ENCODE assay signal across 8 mouse cellular contexts in the genomic region with DNA sequence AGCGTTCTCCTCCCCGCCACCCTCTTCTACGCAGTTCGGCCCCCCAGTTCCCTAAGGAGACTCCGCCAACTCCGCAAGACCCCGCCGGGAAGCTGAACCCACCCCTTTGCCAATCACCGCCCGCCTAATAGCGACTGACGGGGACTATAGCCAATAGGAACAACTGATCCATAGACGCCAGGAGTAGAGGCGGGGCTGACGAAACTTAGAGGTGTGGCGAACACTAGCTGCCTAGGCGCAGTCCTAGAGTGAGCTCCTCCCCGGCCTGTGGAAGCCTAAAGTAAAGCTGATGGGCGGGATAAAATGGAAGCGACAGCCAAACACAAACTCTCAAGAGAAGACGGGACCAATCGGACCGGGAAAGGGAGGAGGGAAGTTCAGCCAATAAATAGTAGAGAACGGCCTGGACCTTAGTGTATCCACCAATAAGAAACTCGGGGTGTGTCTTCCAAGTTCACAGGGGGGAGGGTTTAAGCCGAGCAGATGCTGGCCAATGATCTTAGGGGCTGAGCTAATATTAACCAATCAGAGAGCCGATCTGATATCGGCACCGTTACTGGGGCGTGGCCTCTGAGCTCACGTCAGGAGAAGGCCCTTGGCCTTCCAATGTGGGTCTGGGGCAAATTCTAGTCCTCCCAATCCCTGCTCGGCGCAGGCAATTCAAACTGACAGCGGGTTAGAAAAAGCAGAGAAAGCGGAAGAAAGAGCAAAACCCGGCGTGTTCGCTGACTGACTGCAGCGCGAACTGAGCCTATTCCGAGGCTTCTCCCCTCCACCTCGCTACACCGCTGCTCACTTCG. TPM values are rescaled to one million over a fixed set of nuclear protein-coding genes. Genes with fewer than 3 reads are reported as not detected.
A peak's percentile ranks its signal among the peaks of the same experiment; 100 is the strongest.
DNase-seq lines count a peak whose midpoint lies in the region; ATAC-seq lines count a peak whose summit lies in the region.

Gene Srgap2 (minus strand): TSS at position 72 of the 800 bp plus-strand sequence.
Gene Fam72a (plus strand): TSS at position 623 of the 800 bp plus-strand sequence.

- H3K4me1 ChIP-seq in hindbrain, embryonic 14.5 days (replicated peaks; ENCODE audit: control insufficient read depth, insufficient read depth, low read length), result peaks cover 31% of the 10 kb centered on the region

- peak within 1 kb of the TSS; percentile 75 for H3K9ac ChIP-seq in hindbrain, embryonic 14.5 days

- peak within 1 kb of the TSS; percentile 95 for H3K4me2 ChIP-seq in hindbrain, embryonic 14.5 days (replicated peaks)

- no peaks in the 10 kb centered on the region for H3K27me3 ChIP-seq in hindbrain, embryonic 14.5 days (ENCODE audit: control insufficient read depth, insufficient read depth, low read length)

- H3K9me3 ChIP-seq in hindbrain, embryonic 14.5 days (ENCODE audit: control insufficient read depth, low read length), result no peaks in the 10 kb centered on the region

- H3K4me3 ChIP-seq in hindbrain, embryonic 14.5 days (replicated peaks; ENCODE audit: low read length), result peak within 1 kb of the TSS; percentile 66

- DNase-seq in R1 (ENCODE audit: low read depth, low spot score), result peak; percentile 100
- DNase-seq in cerebellum, postnatal 25 days, result peak; percentile 97 to 98
- peak; percentile 98 for DNase-seq in frontal cortex, postnatal 25 days (ENCODE audit: low spot score in 2 of 2)
- DNase-seq in hindbrain, embryonic 14.5 days (ENCODE audit: low spot score), result peak; percentile 98
- peak; percentile 99 for DNase-seq in layer of hippocampus, postnatal 36 days
- peak; percentile 100 for DNase-seq in lung, postnatal 36 days
- DNase-seq in retina, postnatal 1 day, result peak; percentile 100
- peak; percentile 96 to 98 for DNase-seq in urinary bladder, adult 18-20 months (ENCODE audit: low spot score in 2 of 2)

- H3K36me3 ChIP-seq in hindbrain, embryonic 14.5 days (replicated peaks; ENCODE audit: control insufficient read depth, insufficient read depth), result no peaks in the 10 kb centered on the region

- H3K27ac ChIP-seq in hindbrain, embryonic 14.5 days, result peak within 1 kb of the TSS; percentile 91

- WGBS in hindbrain, embryonic 14.5 days, result under 1% methylated on average over 44 of the region's 44 CpGs

- ATAC-seq in hindbrain, embryonic 14.5 days (ENCODE audit: low FRiP score), result peak; percentile 98

RNA-seq across cellular contexts. Expression of gene Srgap2, which starts in this region (rescaled TPM):
- 33.6 and 35.3 TPM in 2 replicates for polyA plus RNA-seq in hindbrain, embryonic 14.5 days (2014; fragmentation: Nextera tagmentation; extraction: Ambion mirVana)
- 10 to 100 TPM; 75.2 to 89.9 TPM for total RNA-seq in layer of hippocampus, postnatal 36 days (2021)

RNA-seq across cellular contexts. Expression of gene Fam72a, which starts in this region (rescaled TPM):
- 0.91 and 1.4 TPM in 2 replicates for polyA plus RNA-seq in hindbrain, embryonic 14.5 days (2014; fragmentation: Nextera tagmentation; extraction: Ambion mirVana)
- total RNA-seq in layer of hippocampus, postnatal 36 days (2021), result 1 to 10 TPM; 1.4 TPM

Comparison
In these comparisons a context has a peak if more than half of its experiments do, and no peak if none do; other contexts are left out.
1. Peak in every context shown above with its lines: DNase-seq, ATAC-seq, H3K4me3 ChIP-seq and H3K27ac ChIP-seq.